Mouse (Mus musculus) kidney, adult 8-10 months (tissue): ENCODE data around the gene Tpra1.
A peak's percentile ranks its signal among the peaks of the same experiment; 100 is the strongest.

Experiments used
- DNase-seq, 2 experiments: peaks; one replicate each; pipeline ENCODE4 v3.0.0; 2022

Gene Tpra1

DNA sequence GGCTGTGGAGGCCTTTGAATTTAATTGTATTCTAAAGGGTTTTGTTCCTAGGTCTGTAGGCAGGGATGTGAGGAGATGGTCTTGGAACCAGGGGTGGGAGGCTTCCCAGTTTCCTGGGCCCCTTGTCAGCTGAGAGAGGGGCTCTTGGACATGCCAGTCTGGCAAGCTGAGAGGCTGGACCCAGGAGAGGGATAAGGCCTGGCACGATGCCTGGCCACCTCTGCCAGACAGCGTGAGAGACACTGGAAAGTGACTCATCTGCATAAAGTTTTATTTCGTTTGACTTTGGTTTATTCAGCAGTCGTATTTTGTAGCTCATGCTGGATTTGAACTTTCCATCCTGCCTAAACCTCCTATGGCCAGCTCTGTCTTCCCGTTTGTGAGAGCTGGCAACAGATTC is 26.5 kb downstream of the Tpra1 start:
- no peak for DNase-seq

- DNase-seq, result no peak
Observed at GRCm38 (mm10) chr6:88929451-88929850, 27.4 kb downstream of the Tpra1 start.

DNA sequence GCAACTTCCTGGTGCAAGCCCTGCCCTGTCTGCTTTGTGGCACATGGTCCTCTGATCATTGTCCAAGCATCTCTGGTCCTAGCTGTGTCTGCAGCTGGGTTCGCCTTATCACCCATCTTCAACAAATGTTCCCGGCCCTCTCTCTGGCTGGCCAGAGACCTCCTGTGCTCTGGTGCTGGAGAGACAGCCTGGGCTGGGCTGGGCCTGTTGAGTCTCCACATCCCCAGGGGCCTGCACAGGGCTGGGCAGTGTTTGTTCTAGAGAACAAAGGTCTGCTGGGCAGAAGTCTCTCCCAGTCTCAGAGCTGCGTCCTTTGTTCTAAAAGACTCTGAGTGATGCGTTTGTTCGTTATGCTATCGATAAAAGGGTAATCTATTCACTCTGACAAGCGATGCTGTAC is 28.0 kb downstream of the Tpra1 start:
- no peak for DNase-seq

DNA sequence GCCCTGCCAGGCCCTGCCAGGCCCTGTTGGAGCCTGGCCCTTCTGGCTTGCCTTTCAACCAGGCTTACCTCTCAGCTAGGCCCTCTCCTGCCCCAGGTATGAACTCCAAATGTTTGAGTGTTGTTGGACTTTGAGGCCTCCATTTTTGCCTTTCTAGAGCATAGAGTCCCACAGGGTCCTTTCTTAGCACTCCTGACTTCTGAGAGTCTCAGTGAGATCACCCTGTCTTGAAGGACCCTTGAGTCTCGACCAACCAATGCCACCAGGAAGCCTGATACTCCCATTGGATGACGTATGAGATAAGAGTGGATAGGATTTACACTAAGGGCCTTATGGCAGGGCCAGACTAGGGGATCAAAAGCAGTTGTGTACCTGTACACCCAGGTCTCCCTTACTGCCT is 29.4 kb downstream of the Tpra1 start:
- DNase-seq, result no peak

GRCm38 (mm10) chr6:88934132-88934531 is 32.1 kb downstream of the Tpra1 start:
- no peak for DNase-seq

DNA sequence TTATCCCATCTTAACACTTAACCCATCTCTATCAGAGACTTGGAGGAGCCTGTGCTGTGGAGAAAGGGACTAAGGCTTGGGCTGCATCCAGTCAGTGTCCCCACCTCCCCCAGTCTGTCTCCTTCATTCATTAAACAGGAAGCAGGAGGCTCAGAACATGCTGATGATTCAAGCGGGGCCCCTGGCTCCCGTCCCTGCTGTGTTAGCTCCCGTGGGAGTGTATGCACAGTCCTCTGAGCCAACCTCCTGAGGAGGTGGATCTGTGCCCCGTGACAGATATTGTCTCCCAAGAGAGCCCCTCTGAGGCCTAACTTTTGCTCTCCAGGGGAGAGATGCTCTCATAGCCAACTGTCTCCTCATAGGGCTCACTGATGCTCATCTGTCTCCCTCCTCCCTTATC is 32.8 kb downstream of the Tpra1 start:
- DNase-seq, result no peak

DNA sequence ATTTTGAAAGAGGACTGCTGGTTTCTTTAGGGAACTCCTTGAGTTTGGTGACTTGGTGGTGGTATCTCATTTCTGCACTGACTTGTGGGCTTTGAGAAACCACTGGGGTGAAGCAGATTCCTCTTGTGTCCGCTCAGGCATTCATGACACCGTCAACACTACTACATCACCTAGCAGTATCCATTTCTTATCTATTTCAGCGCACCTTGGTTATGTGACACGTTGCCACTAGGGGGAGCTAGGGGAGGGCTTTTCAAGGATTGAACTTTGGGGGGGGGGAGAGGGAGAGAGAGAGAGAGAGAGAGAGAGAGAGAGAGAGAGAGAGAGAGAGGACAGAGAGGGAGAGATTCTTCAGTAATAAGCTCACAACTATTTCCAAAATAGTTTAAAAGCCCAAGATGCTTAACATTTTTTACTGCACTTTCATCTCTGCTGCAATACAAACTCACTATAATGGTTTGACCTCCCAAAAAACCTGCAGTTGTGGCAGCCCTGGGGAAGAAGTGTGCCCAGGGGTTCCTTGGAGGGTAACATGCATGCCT is 33.8 kb downstream of the Tpra1 start:
- DNase-seq, result peak in 1 of 2 experiments; percentile 41

DNA sequence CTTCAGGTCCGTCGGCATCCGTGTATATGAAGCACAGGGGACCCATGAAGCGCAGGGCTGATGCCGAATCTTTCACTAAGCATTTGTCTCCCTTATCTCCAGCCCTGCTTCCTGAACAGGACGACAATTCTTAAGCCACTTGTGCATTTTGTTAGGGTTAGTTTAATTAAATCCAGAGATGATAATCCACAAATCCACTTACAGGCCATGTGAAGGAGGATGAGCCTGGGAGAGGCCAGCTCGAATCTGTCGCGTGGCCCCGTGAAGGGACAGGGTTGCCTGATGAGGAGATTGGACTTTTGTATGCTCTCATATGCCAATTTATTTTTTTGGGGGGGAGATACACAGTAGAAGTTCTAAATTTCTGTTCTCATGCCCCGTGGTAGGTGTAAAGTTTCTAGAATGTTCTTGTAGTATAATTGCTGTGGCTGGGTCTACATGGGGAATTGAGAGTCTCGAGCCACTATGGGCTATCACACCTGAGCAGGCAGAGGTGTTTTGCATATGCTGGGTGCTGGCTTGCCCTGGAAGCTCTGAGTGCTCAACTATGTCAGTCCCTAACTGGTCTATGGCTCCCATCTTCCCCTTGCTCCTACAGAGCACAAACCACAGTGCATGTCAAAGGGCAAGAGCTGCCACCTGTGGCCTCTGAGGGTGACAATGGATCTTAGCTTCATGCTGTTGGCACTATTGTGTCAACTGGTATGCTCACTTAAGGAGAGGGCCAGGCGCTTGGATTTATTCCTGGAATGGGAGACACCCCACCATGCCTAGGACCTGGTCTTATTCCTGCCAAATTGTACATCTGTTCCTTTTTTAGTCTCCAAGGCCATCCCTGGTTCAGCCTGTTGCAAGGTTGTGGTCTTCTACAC is 34.5 kb downstream of the Tpra1 start:
- no peak for DNase-seq

GRCm38 (mm10) chr6:88937214-88937549 is 35.1 kb downstream of the Tpra1 start:
- no peak for DNase-seq

DNA sequence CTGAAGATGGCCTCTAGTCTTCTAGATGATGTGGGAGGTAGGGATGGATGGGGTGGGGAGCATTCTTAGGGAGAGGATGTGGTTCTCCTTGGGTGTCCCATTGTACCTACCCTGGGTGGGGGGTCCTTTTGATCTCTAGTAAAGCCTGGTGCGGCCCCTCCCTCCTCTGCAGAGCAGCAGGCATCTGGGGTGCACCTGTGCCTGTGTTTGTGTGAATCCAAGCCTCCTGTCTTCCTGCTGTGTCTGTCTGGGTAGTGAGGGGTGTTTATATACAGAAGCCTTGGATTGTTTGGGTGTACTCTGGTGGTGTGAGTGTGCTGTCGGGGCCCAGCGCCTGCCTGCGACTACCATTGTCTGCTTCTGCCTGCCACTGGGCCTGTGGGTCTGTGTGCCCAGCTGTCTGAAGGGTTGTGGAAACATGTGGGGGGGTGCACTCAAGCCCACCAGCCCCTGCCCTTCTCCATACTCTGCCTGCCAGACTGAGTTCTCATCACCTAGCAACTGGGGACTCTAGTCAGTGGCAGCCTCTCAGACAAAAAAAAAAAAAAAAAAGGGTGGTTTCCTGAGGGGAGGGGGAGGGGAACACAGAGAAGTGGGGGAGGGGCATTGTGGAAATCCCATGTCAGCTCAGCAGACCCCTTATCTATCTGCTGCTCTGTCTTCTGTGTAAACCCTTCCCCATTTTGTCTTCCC is 36.1 kb downstream of the Tpra1 start:
- DNase-seq, result no peak

GRCm38 (mm10) chr6:88938664-88939055 is 36.6 kb downstream of the Tpra1 start:
- DNase-seq, result no peak

- DNase-seq, result no peak
Observed at GRCm38 (mm10) chr6:88939281-88940089, 37.4 kb downstream of the Tpra1 start.

GRCm38 (mm10) chr6:88940090-88940916 is 38.3 kb downstream of the Tpra1 start:
- no peak for DNase-seq

DNA sequence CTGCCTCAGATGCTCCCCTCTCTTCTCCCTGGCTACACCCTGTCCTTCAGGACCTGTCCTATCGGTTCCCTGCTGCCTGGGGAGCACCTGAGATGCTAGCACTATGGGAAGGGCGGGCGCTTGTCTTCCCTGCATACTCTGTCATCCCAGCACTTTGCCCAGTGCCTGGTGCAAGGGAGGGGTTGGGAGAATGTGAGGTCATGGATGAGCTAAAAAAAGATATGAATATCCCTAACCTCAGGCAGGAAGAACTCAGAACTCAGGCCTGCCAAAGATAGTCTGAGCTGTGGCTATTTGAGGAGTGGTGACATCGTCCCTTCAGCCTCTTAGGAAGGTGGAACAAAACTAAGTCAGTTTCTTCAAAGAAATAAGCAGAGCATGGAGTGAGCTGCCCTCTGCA is 39.6 kb downstream of the Tpra1 start:
- DNase-seq, result no peak

DNA sequence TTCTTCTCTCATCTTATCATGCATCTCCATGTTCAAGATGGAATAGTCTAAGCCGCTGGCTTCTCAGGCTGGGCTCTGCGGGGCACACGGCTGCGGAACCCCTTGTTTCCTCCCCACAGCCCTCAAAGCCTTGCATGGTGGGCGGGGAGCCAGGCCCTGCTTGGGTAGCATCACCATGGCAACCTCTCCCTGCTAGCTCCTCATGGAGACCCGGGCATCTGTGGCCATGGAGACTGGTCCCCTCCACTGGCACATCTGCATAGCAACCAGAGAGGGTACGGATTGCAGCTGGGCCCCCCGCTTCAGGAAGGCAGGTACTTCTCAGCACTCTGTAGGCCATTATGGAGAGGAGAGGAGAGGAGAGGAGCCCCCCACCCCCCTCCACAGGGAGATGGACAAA is 40.5 kb downstream of the Tpra1 start:
- no peak for DNase-seq

DNA sequence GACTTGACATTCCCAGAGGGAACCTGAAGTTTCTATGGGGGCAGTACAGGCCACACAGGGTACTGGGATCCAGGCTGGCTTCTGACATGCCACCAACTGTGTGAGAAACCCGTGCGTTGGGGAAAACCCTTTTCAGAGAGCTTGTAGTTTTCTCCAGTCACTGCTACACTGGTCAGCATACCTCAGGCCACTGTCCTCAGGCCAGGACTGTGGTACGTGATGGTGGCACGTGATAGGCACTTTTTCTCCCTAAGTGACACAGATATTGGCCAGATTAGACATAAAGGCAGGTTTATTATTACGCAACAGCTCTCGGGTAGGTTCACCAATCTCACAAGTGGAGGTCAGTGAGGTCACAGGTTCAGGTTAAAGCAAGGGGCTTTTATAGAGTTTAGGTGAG is 41.6 kb downstream of the Tpra1 start:
- no peak for DNase-seq

DNA sequence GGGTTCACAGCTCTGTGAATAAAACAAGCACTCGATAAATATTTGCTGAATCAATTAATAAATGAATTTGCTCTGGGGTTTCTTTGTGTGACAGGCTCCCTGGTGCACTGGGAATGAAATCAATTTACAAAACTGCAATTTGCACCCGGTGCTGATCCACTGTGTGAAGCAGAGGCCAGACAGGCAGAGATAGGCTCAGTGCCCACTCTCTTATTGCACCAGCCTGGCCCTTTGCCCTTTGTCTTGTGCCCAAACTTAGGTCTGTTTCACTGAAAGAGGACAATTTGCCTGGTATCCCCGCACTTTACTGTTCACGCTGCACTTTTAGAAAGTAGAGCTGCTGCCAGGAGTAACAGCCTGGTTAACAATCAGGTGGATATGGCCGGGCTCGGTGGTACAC is 44.4 kb downstream of the Tpra1 start:
- no peak for DNase-seq

DNA sequence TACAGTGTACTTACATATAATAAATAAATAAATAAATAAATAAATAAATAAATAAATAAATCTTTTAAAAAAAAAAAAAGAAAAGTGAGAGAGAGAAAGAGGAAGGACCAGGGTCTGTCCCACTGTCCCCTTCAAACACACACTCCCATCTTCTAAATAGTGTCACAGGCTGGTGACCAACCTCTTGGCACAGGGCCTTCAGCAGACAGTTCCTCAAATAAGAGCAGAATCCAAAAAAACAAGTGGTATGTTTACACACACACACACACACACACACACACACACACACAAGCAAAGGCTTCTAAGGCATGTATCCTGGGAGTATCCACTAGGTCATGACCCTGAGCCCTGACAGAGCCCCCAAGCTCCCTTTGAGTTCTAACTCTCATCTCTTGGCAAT is 45.7 kb downstream of the Tpra1 start:
- DNase-seq, result no peak

DNA sequence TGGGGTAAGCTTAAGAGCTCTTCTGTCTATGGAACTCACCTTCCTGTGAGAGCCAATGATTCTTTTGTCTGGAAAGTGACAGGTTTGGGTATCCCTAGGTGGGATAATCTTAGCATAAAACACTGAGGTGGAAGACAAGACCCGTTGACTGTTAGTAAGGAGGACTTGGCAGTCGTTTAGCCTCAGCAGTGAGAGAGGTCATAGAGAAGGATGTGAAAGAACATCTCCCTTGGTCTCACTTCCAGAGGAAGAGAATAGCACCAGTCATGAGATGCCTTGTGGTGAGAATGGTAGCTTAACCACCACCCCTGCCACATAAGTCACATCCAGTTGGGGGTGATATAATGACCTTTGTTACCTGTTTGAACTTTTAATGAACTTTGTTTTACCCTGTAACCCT is 54.7 kb downstream of the Tpra1 start:
- DNase-seq, result no peak

DNA sequence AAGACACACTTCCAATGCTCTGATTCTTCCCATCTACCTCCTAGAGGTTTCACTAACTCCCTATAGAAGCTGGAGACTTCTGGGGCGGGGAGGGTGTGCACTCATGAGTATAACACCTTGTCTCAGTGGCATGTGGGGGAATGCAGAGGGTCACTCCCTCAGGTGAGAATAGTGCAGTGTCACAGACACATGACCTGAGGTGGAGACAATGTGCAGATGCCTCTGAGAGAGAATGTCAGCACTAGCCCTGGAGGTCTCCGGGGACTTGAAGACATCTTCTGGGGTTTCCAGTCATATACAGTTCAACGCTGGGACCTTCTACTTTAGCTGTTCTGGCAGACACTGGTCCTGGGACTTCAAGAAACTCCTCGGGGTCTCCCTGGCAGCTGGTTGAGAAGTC is 55.3 kb downstream of the Tpra1 start:
- DNase-seq, result no peak

GRCm38 (mm10) chr6:88957801-88958211 is 55.8 kb downstream of the Tpra1 start:
- DNase-seq, result no peak

DNA sequence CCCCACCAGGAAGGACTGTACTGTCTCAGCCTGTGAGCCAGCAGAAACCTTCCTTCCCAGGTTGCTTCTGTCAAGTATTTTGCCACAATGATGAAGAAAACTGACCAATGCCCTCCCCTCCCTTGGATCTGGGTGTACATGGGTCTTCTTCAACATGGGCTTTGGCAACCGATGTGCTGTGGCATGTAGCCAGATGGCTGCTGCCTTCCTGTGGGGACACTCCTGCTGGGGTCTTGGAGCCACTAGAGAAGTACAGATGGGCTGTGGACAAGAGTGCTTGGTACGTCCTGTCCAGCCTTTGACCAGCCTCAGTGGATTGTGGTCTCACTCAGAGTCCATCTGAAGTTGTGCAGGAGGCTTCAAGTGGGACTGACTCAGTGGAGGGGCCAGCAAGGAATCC is 56.3 kb downstream of the Tpra1 start:
- no peak for DNase-seq

DNA sequence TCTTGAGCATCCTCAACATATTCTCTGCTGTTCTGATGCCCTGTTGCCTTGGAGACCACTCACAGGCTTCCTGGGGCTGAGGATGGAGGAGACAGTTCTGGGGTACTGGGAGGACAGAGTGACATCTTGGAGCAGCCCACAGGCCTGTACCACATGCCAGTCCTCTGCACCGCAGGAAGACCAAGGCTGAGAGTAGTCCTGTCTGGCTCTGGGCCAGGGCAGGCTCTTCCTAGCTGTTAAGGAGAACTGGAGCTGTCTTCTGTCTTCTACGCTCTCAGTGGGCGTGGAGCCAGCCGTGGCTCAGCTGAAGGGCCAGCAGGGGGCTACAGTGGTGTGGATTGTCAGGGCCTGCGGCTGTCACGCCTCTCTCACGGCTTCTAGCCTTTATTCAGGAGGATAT is 57.8 kb downstream of the Tpra1 start:
- no peak for DNase-seq
